Mouse (Mus musculus): ENCODE results near the gene Fam102b. TPM values are rescaled to one million over a fixed set of nuclear protein-coding genes. Genes with fewer than 3 reads are reported as not detected.

The Fam102b gene
- polyA plus RNA-seq, 1 experiment from 2014 or later, result 22.5 TPM

DNA sequence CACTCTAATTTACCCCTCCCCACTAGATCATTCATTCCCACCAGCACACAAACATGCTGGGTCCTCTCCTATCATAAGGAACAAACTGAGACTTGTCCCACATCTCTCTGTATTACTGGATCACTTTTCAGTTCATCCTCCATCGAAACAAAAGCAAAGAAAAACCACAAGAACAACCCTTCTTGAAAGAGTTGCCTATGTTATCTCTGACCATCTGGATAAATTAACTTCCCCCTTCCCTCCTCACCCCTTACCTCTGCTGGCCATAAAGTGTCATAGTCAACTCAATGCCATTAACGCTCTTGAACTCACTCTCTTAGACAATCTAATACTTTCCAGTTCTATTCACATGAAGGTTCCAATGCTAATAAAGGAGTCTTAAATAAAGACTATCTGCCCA lies 32.9 kb downstream of the Fam102b start:
- 40% methylated on average over 2 of the region's 2 CpGs for WGBS (ENCODE audit: missing documents)
- Histone ChIP-seq H3K36me3 (ENCODE audit: inconsistent target) (0 out of 2 replicates have a peak, but pooled peaks cover 11% of the 10 kb centered on the region), H3K27ac (no peak overlapping the region), H3K79me2 (ENCODE audit: inconsistent target) (no peaks in the 10 kb centered on the region), H3K4me3 (ENCODE audit: inconsistent target) (no peak overlapping the region)

DNA sequence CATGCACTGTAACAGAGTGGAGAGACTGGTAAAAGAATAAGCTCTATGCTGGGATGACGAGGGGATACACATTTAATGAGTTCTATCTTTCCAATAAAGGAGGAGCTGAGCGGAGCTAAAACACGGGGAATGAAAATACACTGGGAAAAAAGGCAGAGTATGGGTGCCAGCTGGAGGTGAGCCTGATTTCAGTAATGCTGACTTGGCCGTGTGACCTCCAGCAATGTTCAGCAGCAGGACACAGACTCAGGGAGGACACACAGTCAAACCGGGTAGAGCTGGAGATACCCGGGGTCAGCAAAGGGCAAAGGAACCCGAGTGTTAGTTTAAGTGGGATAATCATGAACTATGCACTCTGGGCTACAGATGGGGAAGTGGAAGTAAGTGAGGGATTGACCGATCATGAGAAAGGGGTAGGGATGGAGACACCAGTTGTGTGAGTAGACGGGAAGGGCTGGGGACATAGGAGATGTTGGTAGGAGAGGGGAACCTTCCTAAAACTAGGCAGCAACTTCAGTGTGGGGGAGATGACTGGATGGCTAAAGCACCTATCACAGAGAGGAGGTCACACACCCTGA lies 37.3 kb downstream of the Fam102b start:
- H3K27ac ChIP-seq, result no peak overlapping the region
- no peaks in the 10 kb centered on the region for H3K79me2 ChIP-seq (ENCODE audit: inconsistent target)
- H3K36me3 ChIP-seq (ENCODE audit: inconsistent target), result peaks cover 35% of the 10 kb centered on the region; the same call in 1 of the 2 replicates
- H3K4me3 ChIP-seq (ENCODE audit: inconsistent target), result no peak overlapping the region
- WGBS (ENCODE audit: missing documents), result 67% methylated on average over 9 of the region's 9 CpGs

DNA sequence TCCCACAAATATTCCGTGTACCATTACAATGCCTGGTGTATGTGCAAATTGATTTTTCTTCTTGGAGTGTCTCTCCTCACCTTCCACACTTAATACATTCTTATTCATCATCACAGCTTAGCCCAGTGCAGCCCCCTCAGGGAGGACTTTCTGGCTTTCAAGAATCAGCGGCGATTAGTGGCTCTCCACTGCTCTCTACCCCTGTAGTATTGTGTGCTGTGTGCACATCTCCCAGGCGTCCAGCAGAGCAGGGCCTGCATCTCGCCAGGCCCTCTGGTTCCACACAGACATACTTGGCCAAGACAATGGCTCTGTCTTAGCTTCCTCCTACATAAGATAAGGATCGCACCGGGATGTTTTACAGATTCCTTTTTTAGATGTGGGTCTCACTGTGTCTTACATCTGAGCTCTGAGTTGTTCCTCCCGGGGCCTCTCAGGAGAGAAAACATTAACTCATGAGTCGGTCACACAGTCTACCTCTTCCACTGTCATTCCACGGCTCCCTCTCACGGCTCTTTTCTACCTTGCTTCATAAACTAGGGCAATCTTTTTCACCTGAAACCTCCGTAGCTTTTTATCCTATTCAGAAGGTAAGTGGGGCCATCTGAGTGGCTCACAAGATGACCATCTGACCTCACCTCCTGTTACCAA lies 40.3 kb downstream of the Fam102b start:
- 91% methylated on average over 12 of the region's 12 CpGs for WGBS (ENCODE audit: missing documents)
- H3K79me2 ChIP-seq (ENCODE audit: inconsistent target), result no peaks in the 10 kb centered on the region
- H3K4me3 ChIP-seq (ENCODE audit: inconsistent target), result no peak overlapping the region
- no peak overlapping the region for H3K27ac ChIP-seq
- H3K36me3 ChIP-seq (ENCODE audit: inconsistent target), result peaks cover 42% of the 10 kb centered on the region

DNA sequence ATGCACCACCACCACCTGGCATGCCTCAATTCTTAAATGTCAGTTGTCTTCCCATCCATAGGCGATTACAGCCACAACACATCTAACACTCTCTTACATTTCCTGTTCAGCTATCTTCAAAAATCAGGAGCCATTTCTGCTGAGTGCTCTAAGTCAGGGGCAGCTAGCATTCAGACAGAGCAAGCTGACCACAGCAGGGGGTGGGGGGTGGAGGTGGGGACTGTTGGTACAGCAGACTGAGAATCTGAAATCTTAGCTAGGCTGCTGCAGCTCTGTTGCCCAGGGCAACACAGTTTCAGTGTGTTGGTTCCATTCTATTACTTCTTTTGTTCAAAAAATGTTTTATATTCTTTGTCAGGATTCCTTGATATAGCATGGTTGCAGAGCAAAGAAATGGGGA lies 40.9 kb downstream of the Fam102b start:
- Histone ChIP-seq H3K79me2 (ENCODE audit: inconsistent target) (no peaks in the 10 kb centered on the region), H3K27ac (no peak overlapping the region), H3K36me3 (ENCODE audit: inconsistent target) (peaks cover 39% of the 10 kb centered on the region), H3K4me3 (ENCODE audit: inconsistent target) (no peak overlapping the region)
- 56% methylated on average over 1 of the region's 1 CpGs for WGBS (ENCODE audit: missing documents)

DNA sequence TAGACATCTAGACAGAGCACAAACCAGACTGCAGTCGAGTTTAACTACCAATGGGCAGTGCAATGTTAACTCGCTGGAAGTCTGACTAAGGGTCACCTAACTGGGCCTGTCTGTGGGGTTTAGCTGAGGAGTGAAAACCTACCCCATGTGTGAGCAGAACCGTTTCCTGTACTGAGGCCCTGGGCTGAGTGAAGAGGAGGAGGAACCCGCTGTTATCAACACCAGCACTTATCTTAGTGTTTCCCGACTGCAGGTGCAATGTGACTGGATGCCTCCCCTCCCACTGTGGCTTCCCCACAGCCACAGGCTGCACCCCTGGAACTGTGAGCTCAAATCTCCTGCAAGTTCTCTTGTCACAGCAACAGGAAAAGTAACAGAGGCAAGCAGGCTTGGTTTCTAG lies 43.4 kb downstream of the Fam102b start:
- H3K36me3 ChIP-seq (ENCODE audit: inconsistent target), result peaks cover 60% of the 10 kb centered on the region
- no peaks in the 10 kb centered on the region for H3K79me2 ChIP-seq (ENCODE audit: inconsistent target)
- no peak overlapping the region for H3K27ac ChIP-seq
- no peak overlapping the region for H3K4me3 ChIP-seq (ENCODE audit: inconsistent target)
- WGBS (ENCODE audit: missing documents), result 60% methylated on average over 4 of the region's 5 CpGs

DNA sequence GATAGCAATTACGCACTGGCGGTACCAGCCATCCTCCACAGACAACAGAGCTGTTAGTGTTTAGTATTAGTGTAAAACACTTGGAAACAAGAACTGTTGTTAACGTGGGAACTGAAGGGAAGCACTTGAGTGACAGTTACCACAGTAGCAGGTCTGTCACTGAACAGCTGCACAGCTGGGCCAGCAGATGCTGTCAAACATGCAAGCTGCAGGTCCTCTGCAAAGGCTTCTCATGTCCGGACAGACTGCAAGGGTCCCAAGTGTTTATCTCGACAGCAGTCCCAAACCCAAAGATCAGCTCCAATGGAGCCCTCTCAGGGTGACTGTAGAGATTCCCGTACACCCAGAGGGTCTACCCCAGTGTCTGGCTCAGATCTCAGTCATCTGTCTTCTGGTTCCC lies 45.5 kb downstream of the Fam102b start:
- Histone ChIP-seq H3K79me2 (ENCODE audit: inconsistent target) (no peaks in the 10 kb centered on the region), H3K27ac (no peak overlapping the region), H3K36me3 (ENCODE audit: inconsistent target) (peaks cover 48% of the 10 kb centered on the region), H3K4me3 (ENCODE audit: inconsistent target) (no peak overlapping the region)
- WGBS (ENCODE audit: missing documents), result 82% methylated on average over 6 of the region's 6 CpGs

DNA sequence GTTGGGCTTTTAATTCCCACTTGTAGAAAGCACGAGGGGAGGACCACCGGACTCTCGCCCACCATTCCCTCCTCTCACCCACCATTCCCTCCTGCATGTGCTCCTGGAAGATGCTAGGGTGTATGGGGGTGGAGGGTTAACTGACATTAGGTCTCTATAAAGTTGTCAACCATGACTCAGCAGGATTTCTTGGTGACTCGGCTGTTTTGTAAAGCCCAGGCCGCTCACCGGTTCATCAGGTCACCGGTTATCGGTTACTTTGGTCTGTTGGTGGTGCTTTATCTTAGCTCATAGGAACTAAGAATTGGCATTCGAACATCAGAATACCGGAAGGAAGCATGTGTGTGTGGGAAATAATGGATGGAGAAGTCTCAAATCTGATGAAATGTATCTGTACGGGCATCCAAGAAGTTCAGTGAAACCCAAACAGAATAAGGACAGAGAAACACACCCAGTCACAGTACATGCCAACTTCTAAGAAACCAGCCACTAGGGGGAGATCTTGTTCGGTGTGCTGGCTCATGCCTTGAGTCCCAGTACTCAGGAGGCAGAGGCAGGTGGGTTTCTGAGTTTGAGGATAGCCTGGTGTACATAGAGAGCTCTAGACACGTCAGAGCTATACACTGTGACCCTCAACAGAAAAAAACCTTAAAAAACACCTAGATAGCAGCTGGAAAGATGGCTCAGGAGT lies 49.9 kb downstream of the Fam102b start:
- WGBS (ENCODE audit: missing documents), result 92% methylated on average over 13 of the region's 13 CpGs
- H3K36me3 ChIP-seq (ENCODE audit: inconsistent target), result peaks cover 57% of the 10 kb centered on the region
- H3K79me2 ChIP-seq (ENCODE audit: inconsistent target), result no peaks in the 10 kb centered on the region
- no peak overlapping the region for H3K4me3 ChIP-seq (ENCODE audit: inconsistent target)
- no peak overlapping the region for H3K27ac ChIP-seq

DNA sequence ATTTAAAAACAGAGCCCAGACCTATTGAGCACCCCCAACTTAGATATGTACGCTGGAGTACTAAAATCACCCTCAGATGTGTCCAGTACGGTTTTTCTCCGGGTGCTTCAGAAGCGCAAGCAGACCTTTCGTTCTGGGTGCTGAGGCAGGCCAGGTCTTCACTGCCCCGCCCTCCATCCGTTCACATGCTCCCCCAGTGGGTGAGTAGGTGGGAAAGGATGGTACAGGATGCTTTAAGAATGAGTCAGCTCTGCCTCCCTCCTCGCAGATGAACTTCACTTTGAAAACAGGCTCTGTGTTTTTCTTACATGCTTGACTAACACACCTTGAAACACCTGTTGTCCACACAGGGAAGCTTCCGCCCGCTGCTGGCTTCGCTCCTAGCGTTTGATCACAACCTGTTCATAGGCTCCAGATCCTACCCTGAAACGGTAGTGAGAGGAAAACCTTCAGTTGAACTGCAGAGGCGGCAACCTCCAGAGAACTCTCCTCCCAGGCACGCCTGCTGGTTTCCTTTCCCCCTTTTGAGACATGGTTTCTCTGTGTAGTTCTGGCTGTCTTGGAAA lies 52.4 kb downstream of the Fam102b start:
- 95% methylated on average over 15 of the region's 15 CpGs for WGBS (ENCODE audit: missing documents)
- Histone ChIP-seq H3K36me3 (ENCODE audit: inconsistent target) (peaks cover 50% of the 10 kb centered on the region), H3K4me3 (ENCODE audit: inconsistent target) (no peak overlapping the region), H3K27ac (no peak overlapping the region), H3K79me2 (ENCODE audit: inconsistent target) (no peaks in the 10 kb centered on the region)

DNA sequence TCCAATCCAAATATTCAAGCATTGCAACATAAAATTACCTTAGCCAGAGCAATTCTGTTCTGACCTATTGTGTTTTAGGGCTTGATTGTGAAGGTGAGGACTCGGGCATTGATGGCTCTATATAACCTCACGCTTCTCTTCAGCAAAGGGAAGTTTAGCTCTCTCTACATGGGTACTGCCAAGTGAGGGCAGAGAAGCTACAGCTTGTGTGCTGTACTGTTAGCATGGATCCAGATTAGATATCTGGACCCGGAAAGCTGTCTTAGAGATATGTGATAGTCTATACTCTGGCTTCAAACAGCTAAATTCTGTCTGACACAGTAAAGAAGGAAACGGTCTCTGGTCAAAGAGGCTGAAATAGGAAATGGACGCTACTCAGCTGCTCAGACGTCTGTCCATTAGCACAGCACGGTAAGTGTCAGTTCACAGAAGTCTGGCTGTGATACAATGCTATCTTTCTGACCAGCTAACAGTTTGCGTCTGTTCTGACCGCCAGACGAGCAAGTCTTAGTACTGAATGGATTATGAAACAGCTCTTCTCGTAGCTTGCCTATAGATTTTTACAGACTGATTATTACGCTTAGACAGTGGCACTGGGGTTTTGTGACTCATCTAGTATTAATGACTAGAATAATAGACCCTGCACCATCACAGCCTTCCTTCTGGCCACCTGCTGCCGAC lies 53.3 kb downstream of the Fam102b start:
- Histone ChIP-seq H3K79me2 (ENCODE audit: inconsistent target) (no peaks in the 10 kb centered on the region), H3K4me3 (ENCODE audit: inconsistent target) (no peak overlapping the region), H3K27ac (no peak overlapping the region), H3K36me3 (ENCODE audit: inconsistent target) (peaks cover 41% of the 10 kb centered on the region)
- 96% methylated on average over 12 of the region's 13 CpGs for WGBS (ENCODE audit: missing documents)

DNA sequence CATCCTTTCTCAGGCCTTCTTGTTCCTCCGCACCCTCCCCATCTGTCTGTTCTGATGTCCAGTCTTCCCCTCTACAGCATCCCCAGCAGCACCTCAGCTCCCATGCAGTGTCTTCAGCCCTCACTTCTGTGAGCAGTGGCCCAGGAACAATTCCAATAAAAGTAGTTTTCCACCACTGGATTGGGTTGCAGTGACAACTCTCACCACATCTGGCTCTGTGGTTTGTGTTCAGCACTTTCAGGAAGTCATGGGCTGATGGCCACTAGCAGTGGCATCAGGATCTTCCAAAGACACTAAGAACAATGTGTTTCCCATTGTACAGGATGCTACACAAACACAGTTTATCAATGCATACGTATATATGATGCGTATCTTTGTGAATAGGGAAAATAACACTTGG lies 61.4 kb downstream of the Fam102b start:
- 90% methylated on average over 3 of the region's 3 CpGs for WGBS (ENCODE audit: missing documents)
- Histone ChIP-seq H3K4me3 (ENCODE audit: inconsistent target) (no peak overlapping the region), H3K27ac (no peak overlapping the region), H3K79me2 (ENCODE audit: inconsistent target) (no peaks in the 10 kb centered on the region), H3K36me3 (ENCODE audit: inconsistent target) (0 out of 2 replicates have a peak, but pooled peaks cover 6% of the 10 kb centered on the region)

DNA sequence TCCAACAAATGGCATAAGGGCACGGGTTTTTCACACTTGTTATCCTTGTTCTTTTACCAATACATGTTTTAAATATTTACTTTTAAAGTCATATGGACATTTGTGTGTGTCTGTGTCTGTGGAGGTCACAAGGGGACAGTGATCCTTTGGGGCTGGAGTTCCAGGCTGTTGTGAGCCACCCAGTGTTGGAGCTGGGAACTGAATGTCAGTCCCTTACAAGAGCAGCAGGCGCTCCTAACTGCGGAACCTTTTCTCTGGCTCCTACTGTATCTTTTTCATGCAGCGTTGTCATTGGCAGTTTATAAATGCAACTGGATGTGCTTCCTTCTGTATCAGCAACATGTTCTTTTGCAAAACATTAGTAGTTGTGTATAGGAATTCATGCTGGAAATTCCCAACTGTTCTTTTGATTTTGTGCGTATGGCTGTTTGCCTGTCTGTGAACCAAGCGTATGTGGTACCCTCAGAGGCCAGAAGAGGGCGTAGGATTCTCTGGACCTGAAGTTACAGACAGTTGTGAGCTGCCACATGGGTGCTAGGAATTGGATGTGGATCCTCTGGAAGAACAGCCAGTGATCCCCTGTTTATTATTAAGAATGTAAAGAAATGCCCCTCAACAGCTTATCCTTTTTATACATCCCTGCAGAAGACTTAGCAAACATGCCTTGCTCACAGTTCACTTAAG lies 62.9 kb downstream of the Fam102b start:
- Histone ChIP-seq H3K27ac (no peak overlapping the region), H3K79me2 (ENCODE audit: inconsistent target) (no peaks in the 10 kb centered on the region), H3K36me3 (ENCODE audit: inconsistent target) (no peaks in the 10 kb centered on the region), H3K4me3 (ENCODE audit: inconsistent target) (no peak overlapping the region)
- 96% methylated on average over 7 of the region's 7 CpGs for WGBS (ENCODE audit: missing documents)

DNA sequence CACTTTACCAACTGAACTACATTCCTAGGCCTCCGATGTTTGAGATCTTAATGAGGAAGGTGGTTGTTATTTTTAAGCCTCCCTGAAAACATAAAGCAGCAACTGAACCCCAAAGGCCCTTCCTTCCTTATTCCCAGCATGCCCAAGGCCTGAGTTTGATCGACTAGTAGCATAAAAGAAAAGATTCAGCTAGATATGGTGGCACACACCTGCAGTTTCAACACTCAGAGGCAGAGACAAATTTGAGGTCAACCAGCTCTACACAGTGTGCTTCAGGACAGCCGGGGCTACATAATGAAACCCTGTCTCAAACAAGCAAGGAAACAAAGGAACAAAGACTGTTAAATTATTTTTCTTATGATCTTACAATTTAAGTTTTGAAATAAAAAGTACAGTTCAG lies 63.6 kb downstream of the Fam102b start:
- Histone ChIP-seq H3K4me3 (ENCODE audit: inconsistent target) (no peak overlapping the region), H3K36me3 (ENCODE audit: inconsistent target) (no peaks in the 10 kb centered on the region), H3K27ac (no peak overlapping the region), H3K79me2 (ENCODE audit: inconsistent target) (no peaks in the 10 kb centered on the region)
- WGBS (ENCODE audit: missing documents), result 55% methylated on average over 3 of the region's 3 CpGs

DNA sequence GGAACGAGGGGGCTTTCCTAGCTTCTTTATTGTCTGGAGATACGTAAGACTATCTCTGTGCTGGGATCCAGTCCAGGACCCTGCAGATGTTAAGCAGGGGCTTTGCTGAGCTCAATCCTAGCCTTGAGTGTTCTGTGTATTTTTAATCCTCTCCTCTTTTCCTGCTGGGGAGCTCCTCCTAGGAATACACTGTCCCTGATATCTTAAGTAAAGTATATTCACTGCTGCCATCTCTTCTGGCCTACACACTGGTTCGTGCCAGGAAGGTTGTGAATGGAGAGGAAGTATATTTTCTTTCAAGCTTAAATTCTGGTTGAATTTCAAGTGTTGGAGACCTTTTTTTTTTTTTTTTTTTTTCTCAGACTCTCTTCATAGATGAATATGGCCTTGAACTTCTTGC lies 64.1 kb downstream of the Fam102b start:
- Histone ChIP-seq H3K27ac (no peak overlapping the region), H3K4me3 (ENCODE audit: inconsistent target) (no peak overlapping the region), H3K36me3 (ENCODE audit: inconsistent target) (no peaks in the 10 kb centered on the region), H3K79me2 (ENCODE audit: inconsistent target) (no peaks in the 10 kb centered on the region)
- WGBS (ENCODE audit: missing documents), result 86% methylated on average over 3 of the region's 3 CpGs

DNA sequence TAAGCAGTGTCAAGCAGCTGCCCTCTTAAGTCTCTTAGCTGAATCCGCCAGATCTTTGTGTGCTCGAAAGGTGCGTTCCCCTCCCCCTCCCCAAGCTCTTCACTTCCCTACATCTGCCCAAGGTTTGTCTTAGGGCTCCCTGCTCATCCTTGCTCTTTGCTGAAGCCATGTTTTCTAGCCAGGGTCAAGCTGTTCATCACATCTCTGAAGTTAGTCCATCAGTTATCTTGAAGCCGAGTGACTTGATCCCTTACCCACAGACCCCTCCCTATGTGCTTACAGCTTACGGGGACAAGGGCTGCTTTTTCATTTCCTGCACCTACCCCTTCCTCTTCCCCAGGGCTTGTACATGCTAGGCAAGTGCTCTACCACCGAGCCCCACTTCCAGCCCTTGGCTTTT lies 65.8 kb downstream of the Fam102b start:
- WGBS (ENCODE audit: missing documents), result 46% methylated on average over 6 of the region's 6 CpGs
- H3K36me3 ChIP-seq (ENCODE audit: inconsistent target), result no peaks in the 10 kb centered on the region
- H3K27ac ChIP-seq, result no peak overlapping the region
- H3K4me3 ChIP-seq (ENCODE audit: inconsistent target), result no peak overlapping the region
- no peaks in the 10 kb centered on the region for H3K79me2 ChIP-seq (ENCODE audit: inconsistent target)

All from macrophage (primary cell).